Mouse (Mus musculus) gastrocnemius, postnatal 10 days (tissue): ENCODE measurements around the gene Cry1. TPM values are rescaled to one million over a fixed set of nuclear protein-coding genes. Genes with fewer than 3 reads are reported as not detected.

ENCODE experiments used
- DNase-seq: peaks from one replicate; pipeline ENCODE4 v3.0.0; 2021; ENCODE audit warnings: mixed read lengths
- total RNA-seq, 2 experiments: library from RNA; stranded (reverse); gene quantifications; 2 replicates each; pipeline ENCODE4 v1.2.3; 2021

Cry1 gene
- total RNA-seq, 2 experiments from 2014 or later, result 10.8 to 14.1 TPM

DNA sequence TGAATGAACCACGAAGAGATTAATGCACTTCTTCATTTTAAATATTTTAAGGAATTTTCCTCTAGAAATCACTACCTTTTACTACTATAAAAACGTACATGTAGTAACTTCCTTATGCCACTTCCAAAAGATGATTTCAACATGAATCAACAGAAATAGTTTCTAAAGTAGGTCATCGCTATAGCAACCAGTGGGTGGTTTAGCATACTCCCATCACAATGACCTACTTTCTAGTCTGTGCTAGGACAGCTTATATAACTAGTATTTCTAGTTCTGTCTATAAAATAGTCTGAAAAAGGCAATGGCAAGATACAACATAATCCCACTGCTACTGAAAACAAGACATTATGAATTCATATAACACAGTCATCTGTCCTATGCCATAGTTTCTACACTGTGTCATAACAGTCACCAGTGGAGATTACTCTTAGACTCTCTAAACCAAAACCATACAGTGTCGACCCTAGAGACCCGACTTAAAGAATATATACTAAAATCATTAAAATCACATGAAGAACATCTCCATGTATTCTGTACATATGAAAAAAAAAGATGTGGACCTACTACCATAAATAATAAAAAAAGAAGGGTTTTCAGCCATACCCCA lies 23.0 kb downstream of the Cry1 start:
- no peak for DNase-seq

DNA sequence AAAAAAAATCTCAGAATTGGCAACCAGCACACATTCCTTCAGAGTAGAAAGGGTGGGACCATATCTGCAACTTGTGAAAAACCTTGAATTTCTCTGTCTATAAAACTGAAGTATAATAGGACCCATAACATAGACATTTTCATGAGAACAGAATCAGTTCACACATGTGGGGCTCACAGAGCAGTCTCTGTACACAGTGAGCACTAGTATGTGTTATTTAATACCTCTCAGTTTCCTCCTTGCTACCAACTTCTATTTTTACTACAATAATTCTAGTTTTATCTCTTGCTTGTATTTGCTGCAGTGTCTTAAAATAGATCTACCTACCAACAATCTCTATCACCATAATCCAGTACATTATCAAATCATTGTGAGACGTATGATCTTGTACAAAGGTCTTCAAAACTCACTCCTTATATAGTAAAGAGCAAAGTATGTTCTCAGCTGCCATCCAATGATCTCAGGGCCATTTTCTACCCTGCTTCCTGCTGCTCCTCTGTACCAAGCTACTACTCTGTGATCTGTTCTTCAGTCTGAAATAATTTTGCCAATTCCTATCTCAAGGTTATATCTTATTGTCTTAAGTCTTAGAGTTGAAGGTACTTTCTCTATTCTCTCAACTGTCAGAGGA lies 24.8 kb downstream of the Cry1 start:
- DNase-seq, result no peak

DNA sequence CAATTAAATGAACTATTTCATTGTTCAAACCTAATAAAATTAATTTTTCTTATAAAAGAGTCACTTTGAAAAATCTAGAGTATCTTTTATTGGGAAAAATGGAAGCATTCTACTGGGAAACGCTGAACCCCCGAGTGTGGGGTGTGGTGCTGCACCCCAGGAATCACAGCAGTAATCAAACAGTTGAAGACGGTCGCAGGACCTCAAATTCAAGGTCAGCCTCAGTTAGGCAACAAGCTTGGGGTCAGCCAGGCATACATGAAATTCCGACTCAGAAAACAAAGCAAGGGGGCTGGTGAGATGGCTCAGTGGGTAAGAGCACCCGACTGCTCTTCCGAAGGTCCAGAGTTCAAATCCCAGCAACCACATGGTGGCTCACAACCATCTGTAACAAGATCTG lies 27.4 kb downstream of the Cry1 start:
- DNase-seq, result no peak

DNA sequence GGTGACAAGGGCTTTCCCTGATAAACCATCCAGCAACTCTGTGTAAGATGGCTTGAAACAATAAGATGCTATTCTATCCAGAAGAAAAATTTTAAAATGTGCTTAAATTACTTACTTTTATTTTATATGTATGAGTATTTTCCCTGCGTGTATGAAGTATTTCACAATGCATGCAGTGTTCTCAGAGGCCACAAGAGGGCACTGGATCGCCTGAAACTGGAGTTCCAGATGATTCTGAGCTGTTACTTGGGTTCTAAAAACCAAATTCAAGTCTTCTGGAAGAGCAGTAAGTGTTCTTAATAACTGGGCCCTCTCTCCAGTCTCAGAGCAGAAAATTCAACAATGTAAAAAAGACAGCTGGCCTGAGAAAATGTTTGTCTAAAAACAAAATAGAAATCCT lies 30.7 kb downstream of the Cry1 start:
- DNase-seq, result peak; percentile 62

DNA sequence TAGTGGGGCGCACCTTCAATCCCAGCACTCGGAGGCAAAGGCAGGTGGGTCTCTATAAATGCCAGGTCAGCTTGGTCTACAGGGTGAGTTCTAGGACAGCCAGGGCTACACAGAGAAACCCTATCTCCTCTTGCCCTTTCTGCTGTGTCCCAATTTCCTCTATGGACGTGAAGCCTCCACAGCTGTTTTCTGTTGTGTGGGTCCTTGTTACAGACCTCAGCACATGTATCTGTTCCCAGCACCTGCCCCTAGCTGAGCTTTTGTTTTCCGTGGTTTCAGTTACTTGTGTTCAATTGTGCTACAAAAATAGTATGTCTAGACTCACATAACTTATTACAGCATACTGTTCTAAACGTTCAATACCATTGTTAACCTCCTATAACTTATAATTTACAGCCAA lies 35.6 kb downstream of the Cry1 start:
- no peak for DNase-seq

DNA sequence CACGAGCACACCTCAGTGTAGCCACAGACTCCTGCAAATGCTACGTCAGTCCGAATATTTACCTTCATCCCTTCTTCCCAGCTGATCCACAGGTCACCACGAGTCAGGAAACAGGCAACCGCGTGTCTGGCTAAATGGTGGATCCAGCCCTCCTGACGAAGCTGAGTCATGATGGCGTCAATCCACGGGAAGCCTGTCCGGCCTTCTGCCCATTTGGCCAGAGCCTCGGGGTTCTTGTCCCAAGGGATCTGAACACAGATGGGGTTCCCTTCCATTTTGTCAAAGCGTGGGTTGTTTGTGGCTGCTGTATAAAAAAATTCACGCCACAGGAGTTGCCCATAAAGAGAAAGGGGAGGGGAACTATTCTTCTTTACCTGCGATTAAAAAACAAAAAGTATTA lies 38.6 kb downstream of the Cry1 start:
- DNase-seq, result no peak

DNA sequence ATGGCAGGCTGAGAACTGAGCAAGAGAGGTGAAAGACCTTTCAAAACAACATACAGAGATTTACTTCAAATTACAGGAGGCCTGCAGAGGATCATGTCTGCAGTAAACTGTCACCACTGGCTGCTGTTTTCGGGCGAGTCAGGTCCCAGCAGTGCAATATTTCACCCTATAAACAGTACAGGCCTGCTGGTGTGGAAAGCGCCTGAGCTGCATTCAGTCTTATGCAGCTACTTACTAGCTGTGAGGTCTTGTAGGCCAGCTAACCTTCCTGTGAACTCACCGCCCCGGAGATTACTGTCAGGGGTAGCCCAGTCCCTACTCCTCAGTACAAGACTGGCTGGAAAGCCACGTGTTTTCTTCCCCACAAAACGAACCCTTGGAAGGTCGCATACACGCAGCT lies 43.4 kb downstream of the Cry1 start:
- no peak for DNase-seq

DNA sequence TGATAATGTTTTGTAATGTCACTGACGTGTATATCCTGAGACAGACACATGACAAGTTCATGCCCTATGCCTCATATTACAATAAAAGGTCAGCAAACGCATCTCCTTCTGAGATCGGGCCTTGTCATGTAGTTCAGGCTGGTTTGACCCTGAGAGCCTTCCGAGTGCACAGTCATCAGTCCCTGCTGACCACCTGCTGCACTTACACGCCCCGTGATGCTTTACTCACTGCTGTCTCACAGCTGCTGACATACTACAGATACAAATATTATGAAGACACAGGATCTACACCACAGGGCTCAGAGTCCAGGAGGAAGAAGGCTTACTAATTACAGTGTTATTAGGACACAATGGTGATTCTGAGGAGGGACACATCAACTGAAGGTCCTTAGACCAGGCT lies 48.3 kb downstream of the Cry1 start:
- no peak for DNase-seq

DNA sequence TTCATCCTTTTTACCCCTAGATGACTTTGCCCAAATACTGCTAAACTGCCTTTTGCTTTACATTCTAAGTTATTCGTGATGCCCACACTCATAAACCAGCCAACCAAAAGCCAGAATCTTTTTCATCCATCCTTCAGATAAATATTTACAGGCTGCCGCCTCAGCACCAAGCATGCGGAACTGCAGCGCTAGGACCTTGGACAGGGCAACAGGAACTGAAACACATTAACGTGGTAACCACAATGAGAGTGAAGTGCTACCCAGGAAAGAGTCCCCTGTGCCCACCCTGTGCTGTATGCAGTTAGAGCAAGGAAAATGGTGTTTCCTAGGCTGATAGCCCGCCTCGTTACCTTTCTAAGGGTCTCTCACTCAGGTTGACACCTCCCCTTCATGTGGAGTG lies 56.4 kb downstream of the Cry1 start:
- DNase-seq, result no peak

DNA sequence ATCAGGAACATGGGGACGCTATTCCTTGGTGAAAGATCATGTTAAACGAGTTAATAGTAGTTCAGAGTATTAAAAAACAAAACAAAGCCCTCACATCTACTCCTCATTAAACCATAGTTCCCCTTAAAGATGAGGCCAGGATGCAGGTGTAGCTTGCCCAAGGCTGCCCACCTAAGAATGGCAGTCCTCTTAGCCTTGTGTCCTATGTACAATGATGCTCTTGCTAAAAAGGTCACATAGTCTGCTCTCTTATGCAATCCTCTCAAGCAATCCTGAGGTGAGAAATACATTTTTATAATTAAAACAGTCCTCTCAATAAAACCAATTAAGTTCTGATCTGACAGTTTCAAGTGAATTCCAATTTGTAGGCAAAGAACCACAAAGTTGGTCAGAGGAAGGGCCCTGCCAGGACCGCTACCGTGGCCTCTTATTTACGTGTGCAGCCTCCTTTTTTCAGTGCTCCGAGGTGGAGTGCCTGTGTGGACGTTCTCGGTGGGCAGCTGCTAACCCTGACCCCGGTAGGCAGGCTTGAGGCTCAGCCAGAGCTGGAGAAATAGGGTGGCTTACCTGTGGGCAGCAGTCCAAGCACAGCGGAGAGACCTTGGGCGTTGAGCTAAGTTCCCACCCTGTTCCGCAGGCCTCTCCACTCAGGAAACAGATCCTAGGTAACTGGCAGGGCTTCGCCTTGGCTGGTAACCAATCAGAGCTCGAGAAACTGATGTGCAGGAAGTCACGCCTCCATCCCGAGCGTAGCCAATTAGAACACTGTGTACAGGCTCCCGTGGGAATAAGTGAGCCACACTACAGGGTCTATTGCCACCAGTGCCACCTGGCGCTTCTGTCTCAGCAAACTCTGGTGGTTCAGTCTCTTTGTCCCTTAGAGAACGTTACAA lies 57.2 kb downstream of the Cry1 start, which contains the start of gene Mterf2:
Mterf2 (minus strand) TSS at position 633 of the 893 bp plus-strand sequence.
- DNase-seq, result peak; percentile 84

DNA sequence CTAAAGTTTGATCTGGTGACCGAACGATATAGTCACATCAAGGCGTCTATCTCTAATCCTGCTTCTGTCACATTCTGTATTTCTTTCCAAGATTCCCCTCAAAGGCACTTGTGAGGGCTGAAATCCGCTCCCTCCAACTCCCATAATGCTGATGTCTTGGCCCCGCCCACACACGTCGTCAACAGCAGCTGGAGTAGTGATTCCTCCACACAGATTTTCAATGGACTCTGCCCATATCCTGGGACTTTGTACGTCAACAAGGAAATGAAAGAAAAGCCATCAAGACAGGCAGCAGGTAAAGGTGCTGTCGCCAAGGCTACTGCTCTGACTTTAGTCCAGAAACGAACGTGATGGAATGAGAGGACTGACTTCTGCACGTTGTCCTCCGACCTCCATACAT lies 59.7 kb downstream of the Cry1 start:
- DNase-seq, result no peak

DNA sequence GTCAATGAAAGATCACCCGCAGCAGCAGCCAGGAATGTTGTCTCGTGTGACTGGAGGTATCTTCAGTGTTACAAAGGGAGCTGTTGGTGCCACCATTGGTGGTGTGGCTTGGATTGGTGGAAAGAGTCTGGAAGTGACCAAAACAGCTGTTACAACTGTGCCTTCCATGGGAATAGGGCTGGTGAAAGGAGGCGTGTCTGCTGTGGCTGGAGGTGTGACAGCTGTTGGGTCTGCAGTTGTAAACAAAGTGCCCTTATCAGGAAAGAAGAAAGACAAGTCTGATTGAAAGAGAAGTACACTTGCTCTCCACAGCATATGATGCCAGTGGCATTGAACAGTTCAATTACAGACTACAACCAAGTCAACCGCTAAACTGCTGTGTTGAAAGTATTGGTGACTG lies 70.5 kb downstream of the Cry1 start:
- DNase-seq, result no peak

DNA sequence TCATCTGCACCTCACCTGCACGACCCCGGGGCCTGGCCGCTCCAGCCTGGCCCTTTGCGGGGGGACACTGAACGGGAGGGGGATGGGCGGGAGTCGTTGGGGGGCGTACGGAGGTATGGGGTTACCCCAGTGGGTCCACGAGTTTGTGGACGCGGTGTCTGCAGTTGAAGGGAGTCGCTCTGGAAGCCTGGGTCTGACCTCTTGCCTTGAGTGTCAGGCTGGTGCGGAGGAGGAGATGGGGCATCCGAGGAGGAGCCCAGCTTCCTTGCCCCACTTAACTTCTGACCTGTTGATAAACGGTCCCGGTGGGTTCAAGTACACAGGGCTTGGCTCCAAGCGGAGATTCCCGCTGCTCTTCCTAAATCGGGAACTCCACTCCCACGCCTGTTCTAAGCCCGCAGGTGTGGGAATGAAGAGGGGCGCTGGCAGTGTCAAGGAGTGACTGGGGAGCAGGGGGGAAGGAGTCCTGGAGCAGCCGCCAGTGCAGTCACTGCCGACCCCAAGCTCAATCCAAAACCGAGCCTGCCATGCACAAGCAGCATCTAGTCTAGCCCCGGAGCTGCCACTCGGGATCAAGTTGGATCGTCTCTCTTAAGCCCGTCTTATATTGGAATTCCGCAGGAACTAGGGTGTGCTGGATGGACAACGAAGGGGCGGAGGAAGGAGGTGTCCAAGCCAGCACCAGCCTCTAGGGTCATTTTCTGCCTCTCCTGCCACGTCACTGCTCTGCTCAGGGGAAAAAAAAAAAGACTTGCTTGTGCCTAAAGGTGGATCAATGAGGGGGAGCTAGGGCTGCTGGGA lies 81.6 kb downstream of the Cry1 start:
- peak; percentile 29 for DNase-seq

DNA sequence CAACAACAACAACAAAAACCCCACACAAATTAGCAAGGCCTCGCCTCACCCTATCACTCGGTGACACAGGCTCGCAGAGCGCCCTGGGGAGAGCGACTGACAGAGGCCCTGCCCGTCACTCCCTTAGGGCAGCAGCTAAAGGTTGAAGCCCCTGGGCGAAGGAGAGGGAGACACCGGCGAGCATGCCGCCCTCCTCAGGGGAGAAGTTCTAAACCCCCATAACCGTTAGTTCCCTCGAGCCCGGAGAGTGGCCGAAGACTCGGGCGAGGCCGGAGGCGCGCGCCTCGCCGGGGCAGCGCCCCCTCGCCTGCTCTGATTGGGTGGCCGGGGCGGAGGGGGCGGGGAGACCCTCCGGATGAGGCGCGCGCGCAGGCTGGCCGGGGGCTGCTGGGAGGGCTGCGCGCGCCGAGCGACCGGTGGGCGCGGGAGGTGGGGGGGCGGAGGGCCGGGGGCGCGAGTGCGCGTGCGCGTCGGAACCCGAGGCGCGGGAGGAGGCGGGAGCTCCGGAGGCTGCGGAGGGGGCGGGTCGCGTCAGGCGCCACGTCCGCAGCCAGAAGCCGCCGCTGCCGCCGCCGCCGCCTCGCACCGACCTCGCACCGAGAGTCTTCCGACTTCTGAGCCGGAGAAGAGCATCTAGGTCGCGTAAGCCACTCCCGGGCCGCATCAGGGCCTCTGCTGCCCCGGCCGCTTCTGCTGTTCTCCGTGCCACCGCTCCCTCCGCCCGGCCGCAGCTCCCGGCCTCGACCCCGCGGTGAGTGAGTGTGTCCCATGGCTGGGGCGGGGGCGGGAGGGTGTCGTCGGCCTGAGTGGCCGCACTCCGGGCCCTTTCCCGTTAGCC lies 82.4 kb downstream of the Cry1 start, which contains the start of the genes Fhl4 and Tmem263:
Fhl4 (minus strand) TSS at position 249 of the 838 bp plus-strand sequence.
Tmem263 (plus strand) TSS at position 381 of the 838 bp plus-strand sequence.
- peak; percentile 91 for DNase-seq

DNA sequence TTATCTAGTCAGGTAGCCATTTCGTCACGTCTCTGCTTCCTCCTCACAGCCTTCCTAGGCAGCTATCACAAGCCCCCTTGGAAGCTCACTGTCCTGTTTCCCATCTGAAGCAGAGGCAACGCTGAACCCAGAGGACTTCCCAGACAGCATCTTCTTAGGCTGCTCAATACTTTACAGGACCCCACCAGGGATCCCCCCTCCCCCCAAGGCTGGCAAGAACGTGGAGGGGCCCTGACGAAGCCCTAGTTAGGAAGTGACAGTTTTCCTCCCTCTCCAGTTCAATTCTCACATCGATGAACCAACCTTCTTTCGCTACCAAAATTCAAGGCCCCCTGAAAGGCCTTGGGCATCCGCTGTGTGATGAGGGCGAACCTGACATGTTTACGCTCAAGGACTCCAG lies 83.0 kb downstream of the Cry1 start:
- DNase-seq, result peak; percentile 14

Other genes starting within 250 kb of the Cry1 start
- under 1 TPM; 0.54 to 0.68 TPM for gene Fhl4, start 82.6 kb downstream of the Cry1 start, total RNA-seq
- gene Tmem263, start 82.4 kb downstream of the Cry1 start, total RNA-seq, result 10 to 100 TPM; 23.6 to 30.1 TPM
- 10 to 100 TPM; 10.2 to 11.6 TPM for gene Mterf2, start 57.0 kb downstream of the Cry1 start, total RNA-seq
- gene Btbd11, start 201.8 kb upstream of the Cry1 start, total RNA-seq, result 1 to 10 TPM; 1.2 to 1.9 TPM